Mouse (Mus musculus): ENCODE data around the gene Idh3a.
A peak's percentile ranks its signal among the peaks of the same experiment; 100 is the strongest.
"Not testable (repeated sequence)": the region's sequence is repeated elsewhere in the genome, so short reads cannot be mapped to it uniquely, and the experiment has no call there.

The Idh3a gene

DNA sequence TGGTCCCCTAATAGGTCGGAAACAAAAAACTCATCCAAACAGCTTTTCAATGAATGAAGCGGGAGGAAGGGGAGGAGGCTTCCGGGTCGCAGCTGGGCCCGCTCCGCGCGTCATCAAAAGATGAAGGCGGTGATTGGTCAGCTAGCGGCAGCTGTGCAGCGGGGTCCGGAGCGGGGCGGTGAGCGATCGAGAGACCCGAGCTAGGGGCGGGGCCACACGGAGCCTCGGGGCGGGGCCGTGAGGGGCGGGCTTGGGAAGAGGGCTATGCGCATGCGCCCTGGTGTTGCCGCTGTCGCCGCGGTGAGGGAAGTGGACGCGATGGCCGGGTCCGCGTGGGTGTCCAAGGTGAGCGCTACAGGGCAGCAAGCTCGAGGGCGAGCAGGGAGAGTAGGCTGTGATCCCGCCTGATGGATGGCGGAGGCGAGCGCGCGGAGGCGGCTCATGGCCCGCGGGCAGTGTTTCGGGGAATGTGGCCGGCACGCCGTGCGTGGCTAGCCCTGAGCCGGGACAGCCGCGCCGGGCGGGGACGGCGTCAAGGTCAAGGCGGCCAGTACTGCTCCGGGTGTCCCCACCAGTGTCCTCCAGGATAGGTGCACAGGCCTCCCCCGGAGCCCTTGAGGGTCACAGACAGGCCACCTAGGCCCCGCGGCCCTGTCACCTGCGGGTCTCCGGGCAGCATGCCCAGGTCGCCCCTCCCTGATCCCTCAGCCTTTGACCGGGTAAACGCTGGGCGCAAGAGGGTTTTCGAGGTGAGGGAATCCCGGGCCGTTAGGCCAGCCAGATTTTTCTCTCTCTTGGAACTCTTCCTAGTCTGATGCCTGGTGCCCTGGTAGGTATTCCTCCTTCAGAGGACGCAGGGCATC is at the start of gene Idh3a:
Idh3a (plus strand) TSS at position 136 of the 863 bp plus-strand sequence.
- peak; percentile 83 for DNase-seq (ENCODE audit: low read depth, low spot score)

DNA sequence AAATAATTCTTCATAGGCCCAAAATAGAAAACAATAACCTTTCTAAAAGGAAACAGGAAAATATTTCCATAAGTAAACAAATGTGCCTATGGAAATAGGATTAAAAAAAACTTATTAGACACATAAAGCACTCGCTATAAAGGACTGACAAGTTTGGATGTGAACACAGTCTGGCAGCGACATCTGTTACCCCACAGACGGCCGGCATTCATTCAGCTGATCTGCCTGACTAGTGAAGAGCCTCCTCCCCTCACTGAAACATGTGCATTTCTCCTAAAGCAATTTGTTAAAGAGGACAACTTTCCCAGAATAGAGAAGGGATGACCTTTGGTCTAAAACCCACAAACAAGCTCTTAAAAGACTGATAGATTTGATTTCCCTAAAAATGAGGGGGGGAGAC is 49.1 kb upstream of the Idh3a start:
- DNase-seq (ENCODE audit: low read depth, low spot score), result no peak

DNA sequence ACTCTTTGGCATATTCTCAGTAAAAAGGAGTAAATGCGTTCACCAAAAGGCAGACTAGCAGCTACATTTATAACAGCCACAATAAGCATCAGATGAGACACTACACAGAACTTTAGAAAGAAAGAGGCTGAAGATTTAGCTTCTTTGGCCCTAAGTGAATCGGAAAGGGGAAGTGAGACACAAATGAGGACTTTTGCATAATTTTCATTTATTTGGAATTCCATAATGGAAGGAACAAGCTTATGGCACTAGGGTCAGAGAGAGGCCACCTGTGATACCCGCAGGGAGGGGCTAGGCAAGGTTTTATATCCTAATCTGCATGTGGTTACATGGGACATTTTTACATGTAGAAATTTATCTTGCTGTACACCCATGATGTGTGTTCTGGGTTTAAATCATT is 48.7 kb upstream of the Idh3a start:
- DNase-seq (ENCODE audit: low read depth, low spot score), result no peak

DNA sequence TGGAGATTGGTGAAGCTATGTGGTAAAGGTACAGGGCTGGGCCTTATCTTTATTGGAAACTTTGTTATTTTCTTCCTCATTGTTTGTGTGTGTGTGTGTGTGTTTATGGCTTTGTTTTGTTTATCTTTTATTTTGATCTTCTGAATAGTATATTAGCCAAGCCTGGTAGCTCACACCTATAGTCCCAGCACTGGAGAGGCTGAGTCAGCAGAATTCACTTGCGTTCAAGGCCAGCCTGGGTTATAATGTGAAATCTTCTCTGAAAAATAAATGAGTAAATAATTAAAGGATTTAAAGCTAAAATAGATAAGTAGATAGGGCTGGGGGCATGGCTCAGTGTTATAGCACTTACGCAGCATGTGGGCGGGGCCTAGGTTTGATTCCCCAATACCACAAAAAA is 47.9 kb upstream of the Idh3a start:
- DNase-seq (ENCODE audit: low read depth, low spot score), result no peak

DNA sequence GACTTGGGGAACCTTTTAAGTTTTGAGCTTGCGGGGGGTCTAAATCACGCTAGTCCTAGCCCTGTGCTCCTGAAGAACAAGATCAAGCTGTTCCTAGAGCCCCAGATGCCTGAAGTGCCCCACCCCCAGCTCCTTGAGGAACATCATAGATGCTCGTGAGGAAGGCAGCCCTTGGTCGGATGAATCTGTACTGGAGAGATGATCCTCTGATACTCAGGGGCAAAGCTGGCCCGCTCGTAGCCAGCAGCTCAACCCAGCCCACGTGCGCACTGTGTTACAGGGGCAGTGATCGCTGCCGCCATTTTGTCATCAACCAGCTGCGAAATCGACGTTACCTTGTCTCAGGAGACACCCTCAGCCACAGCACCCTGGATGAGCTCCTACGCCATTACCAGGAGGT is 47.5 kb upstream of the Idh3a start, which contains the start of gene Sh2d7:
Sh2d7 (plus strand) TSS at position 301 of the 400 bp plus-strand sequence.
- no peak for DNase-seq (ENCODE audit: low read depth, low spot score)

DNA sequence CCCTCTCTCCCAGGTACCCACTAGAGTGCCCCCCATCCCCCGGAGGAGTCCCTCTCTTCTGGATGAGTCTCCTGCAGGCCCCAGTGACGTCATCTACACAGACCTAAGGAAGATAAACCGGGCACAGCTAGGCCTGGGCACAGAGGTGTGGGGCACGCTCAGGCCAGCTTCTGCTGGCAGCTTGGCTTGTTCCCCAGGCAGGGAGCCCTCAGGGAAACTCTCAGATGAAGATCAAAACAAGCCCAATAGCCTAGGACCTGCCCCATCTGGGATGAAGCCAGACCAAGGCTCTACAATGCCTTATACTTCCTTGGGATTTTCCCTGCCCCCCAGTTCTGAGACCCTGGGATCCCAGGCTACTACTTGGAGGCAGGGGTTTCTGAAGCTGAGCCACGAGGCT is 45.3 kb upstream of the Idh3a start:
- no peak for DNase-seq (ENCODE audit: low read depth, low spot score)

DNA sequence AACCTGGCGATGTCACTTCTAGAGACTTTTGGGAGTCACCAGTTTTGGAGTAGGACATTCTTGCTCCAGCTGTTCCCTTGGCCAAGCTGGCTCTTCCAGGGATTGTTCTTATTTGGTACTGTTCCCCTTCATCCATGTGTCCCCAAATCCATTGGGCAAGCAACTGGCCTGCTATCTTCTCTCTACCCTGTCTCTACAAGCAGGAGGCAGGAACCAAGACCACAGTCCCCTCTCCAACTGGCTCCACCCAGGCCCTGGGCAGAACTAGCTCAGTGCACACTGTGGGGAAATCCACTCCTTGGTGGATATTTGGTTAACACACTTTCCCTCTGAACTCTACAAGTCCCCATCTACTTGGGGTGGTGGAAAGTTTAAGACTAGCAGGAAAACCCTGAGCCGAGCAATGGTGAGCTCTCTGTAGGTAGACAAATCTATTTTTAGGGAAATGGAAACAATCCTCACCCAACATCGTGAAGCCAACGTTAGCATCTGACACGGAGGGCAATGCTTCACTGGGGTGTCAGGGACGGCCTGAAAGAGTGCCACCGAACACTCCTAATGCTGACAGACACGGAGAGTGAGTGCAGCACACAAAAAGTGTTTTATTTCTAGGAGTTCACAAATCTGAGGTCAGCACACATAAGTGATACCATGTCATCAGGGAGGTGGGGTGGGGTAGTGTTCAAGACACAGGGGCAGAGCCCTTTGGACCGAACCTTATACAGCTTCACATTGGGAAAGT is 41.8 kb upstream of the Idh3a start:
- DNase-seq (ENCODE audit: low read depth, low spot score), result no peak

DNA sequence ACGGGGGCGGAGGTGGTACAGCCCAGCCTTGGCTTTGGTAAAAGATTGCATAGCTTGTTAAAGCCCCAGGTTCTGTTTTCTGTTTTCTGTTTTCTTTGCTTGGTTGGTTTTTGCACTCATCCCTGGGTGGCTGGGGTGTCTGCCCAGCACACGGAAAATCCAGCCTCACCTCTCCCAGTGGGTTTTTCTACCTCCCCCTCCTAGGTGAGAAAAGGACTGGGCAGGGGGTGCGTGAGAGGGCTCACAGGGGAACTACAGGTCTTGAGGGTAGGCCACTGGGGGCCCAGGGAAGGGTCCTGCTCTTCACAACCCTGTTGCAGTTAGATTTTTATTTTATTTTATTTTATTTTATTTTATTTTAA is 41.2 kb upstream of the Idh3a start:
- DNase-seq (ENCODE audit: low read depth, low spot score), result no peak

DNA sequence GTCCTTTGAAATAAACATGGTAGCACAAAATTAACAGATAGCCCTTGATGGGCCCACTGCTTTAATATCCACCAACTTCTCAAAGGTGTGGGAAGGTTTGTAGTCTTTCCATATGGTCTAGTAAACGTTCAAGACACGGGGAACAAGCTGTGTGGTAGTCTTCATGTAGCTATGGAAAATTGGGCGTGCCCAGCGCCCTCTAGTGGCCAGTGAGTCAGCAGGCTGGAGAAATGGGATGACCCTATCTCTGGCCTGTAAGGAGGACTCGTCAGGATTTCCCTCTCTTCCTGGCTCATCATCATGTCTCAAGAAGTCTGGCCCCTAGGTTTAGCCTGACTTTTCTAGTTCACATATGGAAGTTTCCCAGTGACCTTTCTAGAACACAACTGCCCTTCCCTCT is 38.6 kb upstream of the Idh3a start:
- no peak for DNase-seq (ENCODE audit: low read depth, low spot score)

DNA sequence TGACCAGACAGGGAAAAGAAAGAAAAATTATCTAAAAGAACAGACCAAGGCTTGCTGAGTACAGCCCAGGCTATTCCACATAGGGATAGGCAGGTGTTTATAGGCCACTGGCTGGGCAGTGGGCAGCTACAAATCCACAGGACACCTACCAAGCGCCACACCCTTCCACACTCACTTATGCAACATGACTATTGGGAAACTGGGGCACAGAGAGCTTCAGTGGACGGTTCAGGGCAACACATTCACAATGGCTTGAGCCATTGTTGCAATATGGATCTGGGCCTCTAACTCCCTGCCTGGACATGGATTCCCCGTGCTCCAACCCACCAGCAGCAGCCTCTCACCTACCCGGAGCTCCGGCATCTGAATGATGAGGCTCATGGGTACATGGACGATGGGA is 36.7 kb upstream of the Idh3a start:
- DNase-seq (ENCODE audit: low read depth, low spot score), result no peak

DNA sequence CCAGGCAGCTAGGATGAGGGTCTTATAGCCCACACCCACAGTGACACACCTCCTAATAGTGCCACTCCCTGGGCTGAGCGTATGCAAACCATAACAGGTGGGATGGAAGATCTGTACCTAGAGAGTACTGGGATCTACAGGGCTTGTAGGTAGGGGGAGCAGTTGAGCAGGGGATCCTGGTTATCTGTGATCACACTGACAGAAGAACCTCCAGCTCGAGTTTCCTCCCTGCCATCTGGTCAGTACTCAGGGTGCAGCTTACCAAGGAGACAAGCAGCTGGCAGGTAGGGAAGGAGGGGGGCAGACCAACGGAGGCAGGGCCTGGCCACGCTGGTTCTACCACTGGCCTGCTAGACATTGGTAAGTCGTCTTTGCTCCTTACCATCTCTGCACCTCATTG is 33.7 kb upstream of the Idh3a start:
- DNase-seq (ENCODE audit: low read depth, low spot score), result no peak

DNA sequence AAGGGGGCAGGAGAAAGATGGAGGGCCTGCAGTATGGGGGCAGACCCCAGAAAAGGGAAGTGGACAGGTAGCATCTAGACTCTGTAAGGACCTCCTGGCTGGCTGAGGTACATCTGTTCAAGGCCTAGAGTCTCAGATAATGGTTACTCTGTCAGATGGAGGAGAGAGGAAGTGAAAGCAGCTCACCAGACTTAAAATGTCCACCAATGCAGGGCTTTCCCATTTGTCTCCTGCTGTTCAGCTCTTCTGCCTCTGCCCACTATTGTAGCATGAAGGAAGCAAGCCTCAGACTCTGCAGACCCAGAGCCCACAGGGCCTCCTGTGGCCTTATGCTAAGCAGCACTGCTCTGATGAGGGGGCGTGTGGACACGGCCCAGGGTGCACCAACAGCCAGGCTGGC is 31.1 kb upstream of the Idh3a start:
- no peak for DNase-seq (ENCODE audit: low read depth, low spot score)

DNA sequence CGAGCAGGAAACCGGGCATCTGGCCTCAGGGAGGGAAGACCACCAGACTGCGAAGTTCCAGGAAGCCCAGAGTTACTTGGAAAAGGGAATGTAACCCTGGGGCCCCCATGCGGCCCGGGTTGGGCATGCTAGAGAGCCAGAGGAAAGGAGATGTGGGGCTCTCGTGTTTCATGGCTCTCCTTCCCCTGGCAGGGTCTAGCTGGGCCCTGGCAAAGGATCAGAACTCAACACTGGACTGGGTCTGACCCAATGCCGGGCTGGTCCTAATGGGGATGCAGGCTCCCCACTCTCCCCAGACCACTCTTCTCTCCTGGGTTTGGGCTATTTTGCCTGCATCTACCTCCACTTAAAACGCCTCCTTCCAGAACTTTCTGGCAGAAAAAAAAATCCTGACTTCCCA is 27.4 kb upstream of the Idh3a start:
- no peak for DNase-seq (ENCODE audit: low read depth, low spot score)

DNA sequence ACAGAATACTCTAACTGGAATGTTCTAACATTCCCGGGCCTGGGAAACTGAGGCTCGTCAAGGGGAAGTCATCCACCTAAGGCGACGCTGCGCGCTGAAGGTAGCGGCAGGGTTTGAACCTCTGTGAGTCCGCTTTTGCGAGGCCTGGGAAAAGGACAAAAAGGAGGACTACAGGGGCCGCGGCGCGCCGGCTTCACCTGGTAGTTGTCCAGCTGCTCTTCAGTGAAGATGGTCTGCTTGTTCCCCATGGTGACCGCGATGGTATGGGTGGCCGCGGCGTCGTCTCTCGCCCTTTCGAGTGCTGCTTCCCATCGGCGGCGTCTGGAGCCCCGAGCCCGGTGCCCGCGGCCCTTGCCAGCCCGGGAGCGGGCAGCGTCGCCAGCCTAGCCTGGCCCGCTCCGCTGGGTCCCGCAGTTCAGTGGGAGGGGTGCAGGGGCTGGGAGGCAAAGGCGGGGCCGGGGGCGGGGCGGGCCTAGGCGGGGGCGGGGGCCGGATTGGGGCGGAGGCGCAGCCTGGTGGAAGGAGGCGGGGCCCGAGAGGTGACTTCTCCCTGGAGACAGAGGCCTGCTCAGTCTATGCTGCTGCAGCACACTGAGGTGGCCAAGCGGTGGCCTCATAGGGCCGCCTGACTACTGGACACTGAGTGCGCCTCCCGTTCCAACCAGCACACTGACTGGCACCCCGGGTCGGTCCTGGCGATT is 26.2 kb upstream of the Idh3a start, which contains the start of gene Cib2:
Cib2 (minus strand) TSS at position 448 of the 701 bp plus-strand sequence.
- DNase-seq (ENCODE audit: low read depth, low spot score), result peak; percentile 14

DNA sequence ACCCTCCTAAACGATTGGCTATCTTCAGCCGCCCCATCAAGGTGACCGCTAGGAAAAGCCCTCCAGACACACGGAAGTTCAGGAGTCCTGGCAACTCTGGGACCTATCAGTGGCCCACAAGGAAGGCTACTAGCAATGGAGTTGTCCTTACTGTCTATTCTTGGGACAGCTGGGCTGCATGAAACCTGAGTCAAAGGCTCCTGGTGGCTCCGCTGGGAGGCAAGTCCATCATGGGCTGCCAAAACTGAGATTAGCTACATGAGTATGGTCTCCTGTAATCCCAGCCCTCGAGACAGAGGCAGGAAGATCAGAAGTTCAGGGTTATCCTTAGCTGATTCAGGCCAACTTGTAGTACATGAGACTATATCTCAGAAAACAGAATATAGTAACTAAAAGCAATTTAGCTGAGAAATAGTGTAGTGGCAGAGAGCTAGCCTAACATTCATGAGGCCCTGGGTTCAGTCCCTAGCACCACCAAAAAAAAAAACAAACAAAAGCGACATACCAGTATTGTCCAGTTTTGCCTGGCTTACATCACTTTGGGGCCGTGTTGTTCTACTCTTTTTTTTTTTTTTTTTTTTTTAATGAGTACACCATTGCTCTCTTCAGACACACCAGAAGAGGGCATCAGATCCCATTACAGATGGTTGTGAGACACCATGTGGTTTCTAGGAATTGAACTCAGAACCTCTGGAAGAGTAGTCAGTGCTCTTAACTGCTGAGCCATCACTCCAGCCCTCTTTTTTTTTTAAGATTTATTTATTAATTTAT is 25.1 kb upstream of the Idh3a start:
- no peak for DNase-seq (ENCODE audit: low read depth, low spot score)

DNA sequence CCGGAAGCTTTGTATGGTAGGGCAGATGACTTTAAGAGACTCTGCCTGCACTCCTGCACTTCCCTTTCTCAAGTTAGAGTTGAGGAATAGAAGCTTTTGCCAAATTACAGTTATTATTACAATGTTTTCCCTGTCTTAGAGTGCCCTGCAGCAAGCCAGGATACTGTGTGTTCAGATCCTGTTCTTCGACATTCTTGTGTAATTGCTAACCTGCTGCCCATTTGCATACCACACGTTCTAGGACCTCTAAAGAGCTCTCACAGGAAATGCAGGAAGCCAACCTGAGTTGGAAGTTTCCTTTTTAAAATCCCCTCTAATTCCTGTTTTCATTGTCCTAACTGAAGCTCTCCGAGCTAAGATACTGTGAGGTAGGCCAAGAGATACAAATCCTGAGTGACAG is 19.2 kb upstream of the Idh3a start:
- no peak for DNase-seq (ENCODE audit: low read depth, low spot score)

DNA sequence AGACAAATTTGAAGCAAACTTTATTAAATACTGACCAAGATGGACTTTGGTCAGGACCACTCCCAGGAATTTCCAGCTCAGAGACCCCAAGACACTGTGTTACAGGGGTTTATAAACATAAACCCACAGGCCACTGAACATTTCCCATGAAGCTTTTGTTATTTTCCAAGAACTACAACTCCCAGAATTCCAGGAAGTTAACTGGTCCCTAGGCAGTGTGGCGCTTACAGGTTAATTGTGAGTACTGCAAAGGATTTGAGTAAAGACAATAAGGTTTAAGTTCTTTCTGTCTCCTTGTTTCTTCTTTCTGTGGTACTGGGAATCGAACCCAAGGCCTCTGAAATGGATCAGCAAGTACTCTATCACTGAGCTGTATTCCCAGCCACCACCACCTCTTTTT is 17.4 kb upstream of the Idh3a start:
- no peak for DNase-seq (ENCODE audit: low read depth, low spot score)

DNA sequence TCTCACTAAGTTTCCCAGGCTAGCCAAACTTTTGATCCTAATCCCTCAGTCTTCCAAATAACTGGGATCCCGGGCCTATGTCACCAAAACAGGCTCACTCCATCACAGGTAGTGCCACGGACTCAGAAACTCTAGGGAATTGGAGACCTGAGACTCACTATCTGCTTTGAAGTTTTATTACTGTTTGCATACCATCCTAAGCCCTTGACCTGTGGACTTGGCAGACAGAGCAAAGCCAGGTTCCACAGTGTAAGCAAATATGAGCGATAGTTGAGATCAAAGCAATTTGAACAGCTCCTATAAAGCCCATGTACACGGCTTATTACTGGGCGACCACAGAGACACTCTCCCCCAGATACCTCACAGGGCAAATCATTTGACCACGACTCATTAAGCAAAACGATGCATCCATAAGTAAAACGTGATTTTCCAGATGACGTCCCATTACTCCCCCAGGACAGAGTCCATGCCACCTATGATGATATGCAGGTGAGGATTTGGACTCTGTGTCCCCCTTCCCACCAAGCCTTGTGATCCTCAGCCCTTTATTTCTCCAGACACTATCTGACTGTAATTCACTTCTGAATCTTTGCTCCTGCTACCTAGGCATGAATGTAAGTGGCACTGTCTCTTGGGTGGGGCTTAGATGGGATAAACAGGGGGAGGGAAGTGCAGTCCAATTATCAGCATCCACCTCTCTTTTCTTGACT is 14.8 kb upstream of the Idh3a start:
- DNase-seq (ENCODE audit: low read depth, low spot score), result no peak

DNA sequence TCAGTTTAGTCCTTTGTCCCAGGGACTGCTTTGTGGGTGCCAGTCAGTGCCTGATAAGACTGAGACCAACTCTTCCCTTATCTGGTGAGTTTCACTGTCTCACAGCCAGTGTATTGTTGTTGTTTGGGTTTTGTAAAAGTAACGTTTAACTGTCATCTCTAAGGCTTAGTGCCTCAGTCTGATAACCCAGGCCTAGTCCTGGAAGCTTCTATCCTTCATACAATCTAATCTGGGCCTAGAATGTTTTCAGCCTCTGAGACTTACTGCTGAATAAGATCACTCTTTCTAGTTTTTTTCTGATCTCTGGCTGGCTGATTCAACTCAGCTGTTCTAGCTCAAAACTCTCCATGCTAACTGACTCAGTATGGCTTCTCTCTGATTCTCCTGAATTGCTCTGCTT is 2.4 kb upstream of the Idh3a start:
- no peak for DNase-seq (ENCODE audit: low read depth, low spot score)

DNA sequence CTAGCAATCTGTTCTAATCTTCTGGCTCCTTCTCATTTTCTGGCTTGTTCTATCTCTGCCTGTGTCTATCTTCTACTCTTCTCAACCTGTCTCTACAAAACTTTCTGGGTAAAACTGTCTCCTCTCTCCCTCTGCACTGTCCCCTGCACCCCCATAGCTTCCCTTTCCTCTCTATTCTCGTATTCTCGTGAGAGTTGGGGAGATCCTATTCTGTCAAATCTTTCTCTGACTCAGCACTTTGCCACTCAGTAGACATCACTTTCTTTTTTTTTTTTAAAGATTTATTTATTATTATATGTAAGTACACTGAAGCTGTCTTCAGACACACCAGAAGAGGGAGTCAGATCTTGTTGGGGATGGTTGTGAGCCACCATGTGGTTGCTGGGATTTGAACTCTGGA is 2.0 kb upstream of the Idh3a start:
- DNase-seq (ENCODE audit: low read depth, low spot score), result not testable (repeated sequence)

DNA sequence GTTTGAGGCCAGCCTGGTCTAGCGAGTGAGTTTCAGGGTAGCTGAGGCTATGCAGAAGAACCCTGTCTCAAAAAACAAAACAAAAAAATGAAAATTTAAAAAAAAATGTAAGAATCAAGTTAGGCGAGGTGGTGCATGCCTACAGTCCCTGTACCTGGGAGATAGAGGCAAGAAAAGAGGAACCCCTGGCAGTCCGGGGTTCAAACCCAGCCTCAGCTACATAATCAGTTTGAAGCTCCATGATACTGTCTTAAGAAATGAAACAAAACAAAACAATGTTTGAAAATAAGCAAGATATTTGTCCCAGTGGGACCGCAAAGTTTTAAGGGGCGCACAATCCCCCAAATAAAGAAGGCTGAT is 315 bp upstream of the Idh3a start:
- DNase-seq (ENCODE audit: low read depth, low spot score), result no peak
